In the genomic region with DNA sequence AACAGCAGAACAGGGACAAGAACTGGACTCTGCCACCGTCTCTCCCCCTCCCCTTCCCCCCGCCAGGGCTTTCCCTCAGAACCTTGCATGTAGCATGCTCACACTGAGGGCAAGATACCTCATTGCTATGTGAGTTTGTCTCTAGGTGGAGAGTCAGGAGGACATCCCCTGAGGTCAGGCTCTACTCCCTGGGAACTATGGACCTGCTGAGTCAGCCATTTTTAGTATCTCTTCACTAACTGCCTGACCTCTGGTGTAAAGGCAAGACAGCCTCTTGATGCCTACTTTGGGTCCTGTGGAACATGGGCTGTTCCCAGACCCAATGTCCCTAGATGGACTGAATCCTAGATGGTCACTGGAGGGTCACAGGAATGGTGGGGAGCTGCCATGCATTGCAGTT, we compare ENCODE assay signal across 23 mouse cellular contexts. TPM values are rescaled to one million over a fixed set of nuclear protein-coding genes. Genes with fewer than 3 reads are reported as not detected.
DNase-seq lines count a peak whose midpoint lies in the region; ATAC-seq and TF ChIP-seq lines count a peak whose summit lies in the region.
"Had no signal": no experiment of that assay in that cellular context is flagged by ENCODE, and none has a peak within 500 bp of the region (broad histone marks: within the 10 kb centered on the region; RNA-seq: fewer than 3 reads in every experiment).

No protein-coding gene starts in this region.

- H3K9me3 ChIP-seq in hindbrain, embryonic 12.5 days (replicated peaks): 0 out of 2 replicates have a peak, but pooled peaks cover under 1% of the 10 kb centered on the region
- H3K9me3 ChIP-seq in hindbrain, embryonic 14.5 days (ENCODE audit: control insufficient read depth, low read length): no peaks in the 10 kb centered on the region
- H3K9me3 ChIP-seq in neural tube, embryonic 12.5 days: no peaks in the 10 kb centered on the region
- H3K9me3 ChIP-seq in neural tube, embryonic 15.5 days (replicated peaks): no peaks in the 10 kb centered on the region
- no peaks in the 10 kb centered on the region for H3K9me3 ChIP-seq in MEL (replicated peaks; ENCODE audit: insufficient read depth, low read length)
- H3K9me3 ChIP-seq: forebrain, embryonic 13.5 days; G1E; heart, embryonic 15.5 days had no signal

- TF ChIP-seq EP300 in MEL (IDR thresholded peaks at IDR 0.05; ENCODE audit: low read depth in 1 of 2, low read length in 2 of 2): no peak

- no peak for ATAC-seq in hindbrain, embryonic 12.5 days (ENCODE audit: low FRiP score)
- ATAC-seq in hindbrain, embryonic 14.5 days (ENCODE audit: low FRiP score): no peak
- no peak for ATAC-seq in neural tube, embryonic 12.5 days (ENCODE audit: low FRiP score, low read depth)
- ATAC-seq in neural tube, embryonic 15.5 days (ENCODE audit: low FRiP score): no peak
- ATAC-seq: activated CD4-positive, CD25-positive, alpha-beta regulatory T cell, adult 4 months; forebrain, embryonic 13.5 days; forebrain, postnatal 0 days; inflammation-experienced regulatory T-cells, adult 6 months had no signal

- peak overlapping the region; percentile 76; the same call in 1 of the 2 replicates for H3K27ac ChIP-seq in hindbrain, embryonic 12.5 days
- no peak overlapping the region for H3K27ac ChIP-seq in hindbrain, embryonic 14.5 days
- H3K27ac ChIP-seq in neural tube, embryonic 12.5 days: 0 out of 2 replicates have a peak overlapping the region, but pooled peaks have one; percentile 42
- H3K27ac ChIP-seq in neural tube, embryonic 15.5 days (replicated peaks): no peak overlapping the region
- H3K27ac ChIP-seq in MEL (ENCODE audit: control insufficient read depth, low read depth, low read length): no peak overlapping the region
- H3K27ac ChIP-seq: forebrain, embryonic 13.5 days; heart, adult 2 months; heart, embryonic 15.5 days had no signal

- TF ChIP-seq CTCF in MEL (IDR thresholded peaks at IDR 0.05 in 2 of 3, conservative IDR thresholded peaks at IDR 0.05 in 1 of 3; ENCODE audit: control insufficient read depth in 1 of 3, insufficient read depth in 1 of 3, low read depth in 2 of 3, low read length in 3 of 3, poor library complexity in 1 of 3, severe bottlenecking in 1 of 3): no peak

- TF ChIP-seq POLR2A in MEL (IDR thresholded peaks at IDR 0.05; ENCODE audit: control insufficient read depth in 1 of 2, insufficient read depth in 1 of 2, low read depth in 1 of 2, low read length in 2 of 2, poor library complexity in 1 of 2): no peak

- H3K4me1 ChIP-seq in hindbrain, embryonic 12.5 days: peaks cover 27% of the 10 kb centered on the region
- peaks cover 16% of the 10 kb centered on the region for H3K4me1 ChIP-seq in hindbrain, embryonic 14.5 days (replicated peaks; ENCODE audit: control insufficient read depth, insufficient read depth, low read length)
- H3K4me1 ChIP-seq in neural tube, embryonic 12.5 days: peaks cover 23% of the 10 kb centered on the region
- H3K4me1 ChIP-seq in neural tube, embryonic 15.5 days: peaks cover 24% of the 10 kb centered on the region
- H3K4me1 ChIP-seq in MEL (ENCODE audit: control insufficient read depth in 1 of 2, insufficient read depth in 2 of 2, low read length in 2 of 2): peaks cover 0 to 4% of the 10 kb centered on the region in 2 experiments; a peak in 2 of 4 replicates
- H3K4me1 ChIP-seq: heart, embryonic 15.5 days had no signal

- no peak overlapping the region for H3K4me2 ChIP-seq in hindbrain, embryonic 12.5 days (replicated peaks)
- H3K4me2 ChIP-seq in hindbrain, embryonic 14.5 days (replicated peaks): no peak overlapping the region
- H3K4me2 ChIP-seq in neural tube, embryonic 12.5 days (replicated peaks): peak overlapping the region; percentile 38; the same call in 1 of the 2 replicates
- H3K4me2 ChIP-seq in neural tube, embryonic 15.5 days: no peak overlapping the region
- H3K4me2 ChIP-seq: forebrain, embryonic 13.5 days; heart, embryonic 11.5 days; heart, embryonic 15.5 days had no signal

- H3K79me2 ChIP-seq in MEL (ENCODE audit: control insufficient read depth, insufficient read depth, low read length, poor library complexity): no peaks in the 10 kb centered on the region

- no peak overlapping the region for H3K4me3 ChIP-seq in hindbrain, embryonic 12.5 days
- H3K4me3 ChIP-seq in hindbrain, embryonic 14.5 days (replicated peaks; ENCODE audit: low read length): no peak overlapping the region
- no peak overlapping the region for H3K4me3 ChIP-seq in neural tube, embryonic 12.5 days
- H3K4me3 ChIP-seq in neural tube, embryonic 15.5 days (replicated peaks): no peak overlapping the region
- no peak overlapping the region for H3K4me3 ChIP-seq in MEL (ENCODE audit: control insufficient read depth in 1 of 2, insufficient read depth in 1 of 2, low read depth in 2 of 2, low read length in 2 of 2)
- H3K4me3 ChIP-seq: forebrain, embryonic 13.5 days; heart, adult 2 months; heart, embryonic 15.5 days had no signal

- TF ChIP-seq RAD21 in MEL (IDR thresholded peaks at IDR 0.05; ENCODE audit: low read depth, low read length): no peak

- no peaks in the 10 kb centered on the region for H3K36me3 ChIP-seq in hindbrain, embryonic 12.5 days
- no peaks in the 10 kb centered on the region for H3K36me3 ChIP-seq in hindbrain, embryonic 14.5 days (replicated peaks; ENCODE audit: control insufficient read depth, insufficient read depth)
- no peaks in the 10 kb centered on the region for H3K36me3 ChIP-seq in neural tube, embryonic 12.5 days
- no peaks in the 10 kb centered on the region for H3K36me3 ChIP-seq in neural tube, embryonic 15.5 days
- H3K36me3 ChIP-seq in MEL (ENCODE audit: control insufficient read depth in 1 of 2, insufficient read depth in 2 of 2, low read length in 2 of 2): no peaks in the 10 kb centered on the region
- H3K36me3 ChIP-seq: G1E; heart, embryonic 15.5 days had no signal

- no peak for DNase-seq in hindbrain, embryonic 14.5 days (ENCODE audit: low spot score)
- DNase-seq in MEL (ENCODE audit: low read depth, low spot score): no peak
- DNase-seq in Muller cell, postnatal 12 days (ENCODE audit: inconsistent ontology term): no peak
- DNase-seq in embryo, embryonic 11 days: no peak
- DNase-seq: adrenal gland, postnatal 14 days; cerebellum, adult 11-12 months; cerebellum, adult 9-10 months; cerebellum, postnatal 25 days; forebrain, postnatal 0 days; gastrocnemius, postnatal 14 days; heart, adult 2 months; heart, postnatal 14 days had no signal

- H3K9ac ChIP-seq in hindbrain, embryonic 12.5 days: no peak overlapping the region
- H3K9ac ChIP-seq in hindbrain, embryonic 14.5 days: no peak overlapping the region
- H3K9ac ChIP-seq in neural tube, embryonic 12.5 days: no peak overlapping the region
- no peak overlapping the region for H3K9ac ChIP-seq in neural tube, embryonic 15.5 days (replicated peaks)
- no peak overlapping the region for H3K9ac ChIP-seq in MEL (ENCODE audit: control insufficient read depth, low read depth, low read length, poor library complexity, severe bottlenecking)
- H3K9ac ChIP-seq: forebrain, embryonic 13.5 days; forebrain, postnatal 0 days; heart, embryonic 15.5 days had no signal

- peaks cover 5% of the 10 kb centered on the region; the same call in 1 of the 2 replicates for H3K27me3 ChIP-seq in hindbrain, embryonic 12.5 days
- H3K27me3 ChIP-seq in hindbrain, embryonic 14.5 days (ENCODE audit: control insufficient read depth, insufficient read depth, low read length): no peaks in the 10 kb centered on the region
- H3K27me3 ChIP-seq in neural tube, embryonic 12.5 days (replicated peaks): peaks cover 6% of the 10 kb centered on the region
- no peaks in the 10 kb centered on the region for H3K27me3 ChIP-seq in neural tube, embryonic 15.5 days (replicated peaks)
- H3K27me3 ChIP-seq in MEL (ENCODE audit: control insufficient read depth in 1 of 2, insufficient read depth in 2 of 2, low read length in 2 of 2): peaks cover 0 to 4% of the 10 kb centered on the region in 2 experiments; a peak in 1 of 4 replicates
- H3K27me3 ChIP-seq: forebrain, embryonic 13.5 days; Patski had no signal

- 71% methylated on average over 2 of the region's 2 CpGs for WGBS in hindbrain, embryonic 12.5 days
- WGBS in hindbrain, embryonic 14.5 days: 60% methylated on average over 2 of the region's 2 CpGs
- WGBS in neural tube, embryonic 12.5 days: 84% methylated on average over 2 of the region's 2 CpGs
- WGBS in neural tube, embryonic 15.5 days: 83% methylated on average over 2 of the region's 2 CpGs

TF ChIP-seq in MEL, 35 proteins besides CTCF, POLR2A, EP300 and RAD21:
- TF ChIP-seq ZC3H11A (IDR thresholded peaks at IDR 0.05; ENCODE audit: low read depth, low read length) (no peak), MAFK (IDR thresholded peaks at IDR 0.05; ENCODE audit: borderline replicate concordance, low read depth, low read length) (peak; percentile 54; the same call in 1 of the 2 replicates)

RNA-seq across cellular contexts. Expression of a gene that starts 12.9 kb away (rescaled TPM):
- polyA plus RNA-seq in hindbrain, embryonic 12.5 days (2016; fragmentation: Nextera tagmentation; extraction: Ambion mirVana): 655 and 681 TPM in 2 replicates
- polyA plus RNA-seq in hindbrain, embryonic 14.5 days (2014; fragmentation: Nextera tagmentation; extraction: Ambion mirVana): 300 and 364 TPM in 2 replicates
- 644 and 768 TPM in 2 replicates for polyA plus RNA-seq in neural tube, embryonic 12.5 days (2016; fragmentation: Nextera tagmentation; extraction: Ambion mirVana)
- 405 and 485 TPM in 2 replicates for polyA plus RNA-seq in neural tube, embryonic 15.5 days (2015; fragmentation: Nextera tagmentation; extraction: Ambion mirVana)
- total RNA-seq in MEL (2012; rRNA removed): not detected in 2 replicates
- not detected for polyA plus RNA-seq in MEL (2012; ENCODE audit: insufficient read depth in 1 of 2, insufficient read length in 2 of 2, low read depth in 1 of 2, low replicate concordance in 2 of 2, missing spikeins in 1 of 2)
- total RNA-seq: G1E; heart, adult 2 months; heart, postnatal 14 days; hematopoietic stem cell, adult 5-6 weeks had no signal
- polyA plus RNA-seq: activated CD4-positive, CD25-positive, alpha-beta regulatory T cell, adult 4 months; G1E; heart, adult 2 months; inflammation-experienced regulatory T-cells, adult 6 months; Patski had no signal

RNA-seq across cellular contexts. Expression of a gene that starts 17.4 kb away (rescaled TPM):
- polyA plus RNA-seq in hindbrain, embryonic 12.5 days (2016; fragmentation: Nextera tagmentation; extraction: Ambion mirVana): 117 and 128 TPM in 2 replicates
- polyA plus RNA-seq in hindbrain, embryonic 14.5 days (2014; fragmentation: Nextera tagmentation; extraction: Ambion mirVana): 94.9 and 97.7 TPM in 2 replicates
- 114 TPM in 2 replicates for polyA plus RNA-seq in neural tube, embryonic 12.5 days (2016; fragmentation: Nextera tagmentation; extraction: Ambion mirVana)
- polyA plus RNA-seq in neural tube, embryonic 15.5 days (2015; fragmentation: Nextera tagmentation; extraction: Ambion mirVana): 79.1 and 91.7 TPM in 2 replicates
- 209 and 217 TPM in 2 replicates for total RNA-seq in MEL (2012; rRNA removed)
- 100 to 1,000 TPM in 1 of 2 experiments, not detected in 1; 182 TPM for polyA plus RNA-seq in MEL (2012; ENCODE audit: insufficient read depth in 1 of 2, insufficient read length in 2 of 2, low read depth in 1 of 2, low replicate concordance in 2 of 2, missing spikeins in 1 of 2)

RNA-seq across cellular contexts. Expression of a gene that starts 53.0 kb away (rescaled TPM):
- polyA plus RNA-seq in hindbrain, embryonic 12.5 days (2016; fragmentation: Nextera tagmentation; extraction: Ambion mirVana): 7.1 and 7.5 TPM in 2 replicates
- polyA plus RNA-seq in hindbrain, embryonic 14.5 days (2014; fragmentation: Nextera tagmentation; extraction: Ambion mirVana): 10.2 and 10.9 TPM in 2 replicates
- 4.3 and 4.6 TPM in 2 replicates for polyA plus RNA-seq in neural tube, embryonic 12.5 days (2016; fragmentation: Nextera tagmentation; extraction: Ambion mirVana)
- polyA plus RNA-seq in neural tube, embryonic 15.5 days (2015; fragmentation: Nextera tagmentation; extraction: Ambion mirVana): 7.5 and 8.0 TPM in 2 replicates
- total RNA-seq in MEL (2012; rRNA removed): 7.5 and 10.9 TPM in 2 replicates
- polyA plus RNA-seq in MEL (2012; ENCODE audit: insufficient read depth in 1 of 2, insufficient read length in 2 of 2, low read depth in 1 of 2, low replicate concordance in 2 of 2, missing spikeins in 1 of 2): 10 to 100 TPM in 1 of 2 experiments, not detected in 1; 13.0 TPM
- polyA plus RNA-seq: G1E had no signal

Comparison
In these comparisons a context has a peak if more than half of its experiments do, and no peak if none do; other contexts are left out.
1. H3K27ac ChIP-seq: peak in hindbrain, embryonic 12.5 days (single experiment) and neural tube, embryonic 12.5 days (single experiment); none in hindbrain, embryonic 14.5 days (single experiment), neural tube, embryonic 15.5 days (single experiment) and MEL (single experiment).
2. RNA of a gene that starts 12.9 kb away (polyA plus RNA-seq): 655 to 681 TPM in hindbrain, embryonic 12.5 days, 644 to 768 TPM in neural tube, embryonic 12.5 days, 405 to 485 TPM in neural tube, embryonic 15.5 days and 300 to 364 TPM in hindbrain, embryonic 14.5 days; not detected in MEL; every median in the first group is over 100 times any median in the second.